In genomic region chr5:123347985-123348384, GRCm38 (mm10) we compare ENCODE assay signal across 15 mouse cellular contexts. TPM values are rescaled to one million over a fixed set of nuclear protein-coding genes. Genes with fewer than 3 reads are reported as not detected.
DNase-seq lines count a peak whose midpoint lies in the region; ATAC-seq and TF ChIP-seq lines count a peak whose summit lies in the region.
"Had no signal": no experiment of that assay in that cellular context is flagged by ENCODE, and none has a peak within 500 bp of the region (broad histone marks: within the 10 kb centered on the region; RNA-seq: fewer than 3 reads in every experiment).

No protein-coding gene starts in this region.

- H3K4me1 ChIP-seq in hindbrain, embryonic 15.5 days (replicated peaks): peaks cover 41% of the 10 kb centered on the region
- peaks cover 23% of the 10 kb centered on the region for H3K4me1 ChIP-seq in hindbrain, embryonic 14.5 days (replicated peaks; ENCODE audit: control insufficient read depth, insufficient read depth, low read length)
- peaks cover 20% of the 10 kb centered on the region for H3K4me1 ChIP-seq in liver, postnatal 0 days (ENCODE audit: insufficient read depth)
- peaks cover 52% of the 10 kb centered on the region for H3K4me1 ChIP-seq in liver, embryonic 12.5 days
- H3K4me1 ChIP-seq in forebrain, embryonic 14.5 days (ENCODE audit: control insufficient read depth, insufficient read depth, low read length): peaks cover 19% of the 10 kb centered on the region
- peaks cover 20% of the 10 kb centered on the region; the same call in 1 of the 2 replicates for H3K4me1 ChIP-seq in kidney, postnatal 0 days (replicated peaks; ENCODE audit: insufficient read depth, low read length)

- H3K4me3 ChIP-seq in hindbrain, embryonic 15.5 days: no peak overlapping the region
- H3K4me3 ChIP-seq in hindbrain, embryonic 14.5 days (replicated peaks; ENCODE audit: low read length): no peak overlapping the region
- H3K4me3 ChIP-seq in liver, postnatal 0 days (ENCODE audit: low read depth, low read length): no peak overlapping the region
- H3K4me3 ChIP-seq in liver, embryonic 12.5 days: no peak overlapping the region
- H3K4me3 ChIP-seq in forebrain, embryonic 14.5 days (ENCODE audit: low read depth, low read length): no peak overlapping the region
- H3K4me3 ChIP-seq in kidney, postnatal 0 days (replicated peaks; ENCODE audit: low read depth, low read length): no peak overlapping the region
- H3K4me3 ChIP-seq: gastrocnemius, adult 2 months; heart, embryonic 12.5 days; limb, embryonic 12.5 days; liver, embryonic 13.5 days; lung, embryonic 15.5 days had no signal

- no peak for TF ChIP-seq CTCF in liver, postnatal 0 days (IDR thresholded peaks at IDR 0.05; ENCODE audit: low read depth)
- TF ChIP-seq CTCF in kidney, postnatal 0 days (IDR thresholded peaks at IDR 0.05; ENCODE audit: low read depth): 0 out of 2 replicates have a peak, but pooled peaks have one; percentile 15

- H3K9ac ChIP-seq in hindbrain, embryonic 15.5 days: no peak overlapping the region
- H3K9ac ChIP-seq in hindbrain, embryonic 14.5 days: no peak overlapping the region
- H3K9ac ChIP-seq in liver, postnatal 0 days (replicated peaks): no peak overlapping the region
- H3K9ac ChIP-seq in liver, embryonic 12.5 days: no peak overlapping the region
- H3K9ac ChIP-seq in forebrain, embryonic 14.5 days (ENCODE audit: low read length): no peak overlapping the region
- no peak overlapping the region for H3K9ac ChIP-seq in kidney, postnatal 0 days (ENCODE audit: low read depth, low read length)
- H3K9ac ChIP-seq: heart, embryonic 12.5 days; limb, embryonic 12.5 days; liver, embryonic 13.5 days; lung, embryonic 15.5 days; midbrain, embryonic 12.5 days had no signal

- H3K9me3 ChIP-seq in hindbrain, embryonic 15.5 days: no peaks in the 10 kb centered on the region
- no peaks in the 10 kb centered on the region for H3K9me3 ChIP-seq in hindbrain, embryonic 14.5 days (ENCODE audit: control insufficient read depth, low read length)
- H3K9me3 ChIP-seq in liver, postnatal 0 days (ENCODE audit: low read length): no peaks in the 10 kb centered on the region
- no peaks in the 10 kb centered on the region for H3K9me3 ChIP-seq in liver, embryonic 12.5 days (replicated peaks)
- no peaks in the 10 kb centered on the region for H3K9me3 ChIP-seq in forebrain, embryonic 14.5 days (replicated peaks; ENCODE audit: control insufficient read depth, low read length)
- H3K9me3 ChIP-seq in kidney, postnatal 0 days (replicated peaks; ENCODE audit: low read length): no peaks in the 10 kb centered on the region
- H3K9me3 ChIP-seq: heart, embryonic 12.5 days; limb, embryonic 12.5 days; liver, embryonic 13.5 days; lung, embryonic 15.5 days; midbrain, embryonic 12.5 days had no signal

- 76% methylated on average over 2 of the region's 2 CpGs for WGBS in hindbrain, embryonic 15.5 days
- WGBS in hindbrain, embryonic 14.5 days: 82% methylated on average over 2 of the region's 2 CpGs
- WGBS in liver, postnatal 0 days (ENCODE audit: insufficient replicate concordance): 83% methylated on average over 2 of the region's 2 CpGs
- 55% methylated on average over 2 of the region's 2 CpGs for WGBS in liver, embryonic 12.5 days (ENCODE audit: insufficient replicate concordance)
- WGBS in forebrain, embryonic 14.5 days: 78% methylated on average over 2 of the region's 2 CpGs
- 66% methylated on average over 2 of the region's 2 CpGs for WGBS in kidney, postnatal 0 days

- TF ChIP-seq EP300 in liver, postnatal 0 days (IDR thresholded peaks at IDR 0.05; ENCODE audit: low read depth): no peak

- DNase-seq in hindbrain, embryonic 14.5 days (ENCODE audit: low spot score): no peak
- no peak for DNase-seq in liver, postnatal 0 days
- no peak for DNase-seq in forebrain, embryonic 14.5 days (ENCODE audit: low spot score)
- no peak for DNase-seq in kidney, postnatal 0 days (ENCODE audit: low spot score)
- DNase-seq in heart, adult 11 months: no peak
- DNase-seq: cerebellum, adult 18-20 months; gastrocnemius, adult 2 months; liver, embryonic 13.5 days had no signal

- ATAC-seq in hindbrain, embryonic 15.5 days (ENCODE audit: low FRiP score, low read depth): no peak
- ATAC-seq in hindbrain, embryonic 14.5 days (ENCODE audit: low FRiP score): no peak
- no peak for ATAC-seq in liver, postnatal 0 days
- no peak for ATAC-seq in liver, embryonic 12.5 days
- ATAC-seq in forebrain, embryonic 14.5 days: no peak
- ATAC-seq in kidney, postnatal 0 days (replicated peaks; ENCODE audit: low FRiP score, low read depth): no peak

- H3K27ac ChIP-seq in hindbrain, embryonic 15.5 days (replicated peaks): no peak overlapping the region
- no peak overlapping the region for H3K27ac ChIP-seq in hindbrain, embryonic 14.5 days
- H3K27ac ChIP-seq in liver, postnatal 0 days (ENCODE audit: low read depth): peak overlapping the region; percentile 11; the same call in 1 of the 2 replicates
- H3K27ac ChIP-seq in liver, embryonic 12.5 days: no peak overlapping the region
- no peak overlapping the region for H3K27ac ChIP-seq in forebrain, embryonic 14.5 days (ENCODE audit: low read depth, low read length)
- H3K27ac ChIP-seq in kidney, postnatal 0 days: peak overlapping the region; percentile 99
- H3K27ac ChIP-seq: gastrocnemius, adult 2 months; limb, embryonic 12.5 days; liver, embryonic 13.5 days; lung, embryonic 15.5 days; macrophage; midbrain, embryonic 12.5 days had no signal

- H3K4me2 ChIP-seq in hindbrain, embryonic 15.5 days: 0 out of 2 replicates have a peak overlapping the region, but pooled peaks have one; percentile 22
- no peak overlapping the region for H3K4me2 ChIP-seq in hindbrain, embryonic 14.5 days (replicated peaks)
- no peak overlapping the region for H3K4me2 ChIP-seq in liver, postnatal 0 days (ENCODE audit: low read depth, low read length)
- H3K4me2 ChIP-seq in liver, embryonic 12.5 days: no peak overlapping the region
- peak overlapping the region; percentile 81; the same call in 1 of the 2 replicates for H3K4me2 ChIP-seq in forebrain, embryonic 14.5 days (ENCODE audit: low read length)
- 0 out of 2 replicates have a peak overlapping the region, but pooled peaks have one; percentile 3 for H3K4me2 ChIP-seq in kidney, postnatal 0 days (ENCODE audit: low read length)
- H3K4me2 ChIP-seq: heart, embryonic 12.5 days; limb, embryonic 12.5 days; liver, embryonic 13.5 days; lung, embryonic 15.5 days had no signal

- H3K36me3 ChIP-seq in hindbrain, embryonic 15.5 days: no peaks in the 10 kb centered on the region
- no peaks in the 10 kb centered on the region for H3K36me3 ChIP-seq in hindbrain, embryonic 14.5 days (replicated peaks; ENCODE audit: control insufficient read depth, insufficient read depth)
- H3K36me3 ChIP-seq in liver, postnatal 0 days (replicated peaks; ENCODE audit: insufficient read depth, low read length): peaks cover 8% of the 10 kb centered on the region
- peaks cover 29% of the 10 kb centered on the region for H3K36me3 ChIP-seq in liver, embryonic 12.5 days
- H3K36me3 ChIP-seq in forebrain, embryonic 14.5 days (ENCODE audit: control insufficient read depth, insufficient read depth, low read length): peaks cover 28% of the 10 kb centered on the region
- 0 out of 2 replicates have a peak, but pooled peaks cover 4% of the 10 kb centered on the region for H3K36me3 ChIP-seq in kidney, postnatal 0 days (ENCODE audit: insufficient read depth, low read length)
- H3K36me3 ChIP-seq: lung, embryonic 15.5 days had no signal

- H3K27me3 ChIP-seq in hindbrain, embryonic 15.5 days: no peaks in the 10 kb centered on the region
- no peaks in the 10 kb centered on the region for H3K27me3 ChIP-seq in hindbrain, embryonic 14.5 days (ENCODE audit: control insufficient read depth, insufficient read depth, low read length)
- H3K27me3 ChIP-seq in liver, postnatal 0 days (ENCODE audit: insufficient read depth, low read length): no peaks in the 10 kb centered on the region
- no peaks in the 10 kb centered on the region for H3K27me3 ChIP-seq in liver, embryonic 12.5 days (replicated peaks)
- H3K27me3 ChIP-seq in forebrain, embryonic 14.5 days (replicated peaks; ENCODE audit: control insufficient read depth, insufficient read depth, low read length): no peaks in the 10 kb centered on the region
- no peaks in the 10 kb centered on the region for H3K27me3 ChIP-seq in kidney, postnatal 0 days (ENCODE audit: insufficient read depth, low read length)
- H3K27me3 ChIP-seq: heart, embryonic 12.5 days; limb, embryonic 12.5 days; liver, embryonic 13.5 days; lung, embryonic 15.5 days; midbrain, embryonic 12.5 days had no signal

RNA-seq across cellular contexts. Expression of gene Bcl7a, which starts 4.4 kb away (rescaled TPM):
- 38.7 and 40.0 TPM in 2 replicates for polyA plus RNA-seq in hindbrain, embryonic 15.5 days (2015; fragmentation: Nextera tagmentation; extraction: Ambion mirVana)
- polyA plus RNA-seq in hindbrain, embryonic 14.5 days (2014; fragmentation: Nextera tagmentation; extraction: Ambion mirVana): 35.6 and 36.5 TPM in 2 replicates
- polyA plus RNA-seq in liver, postnatal 0 days (2015; fragmentation: Nextera tagmentation; extraction: Ambion mirVana): 5.1 and 5.3 TPM in 2 replicates
- polyA plus RNA-seq in liver, embryonic 12.5 days (2016; fragmentation: Nextera tagmentation; extraction: Ambion mirVana): 11.7 and 12.7 TPM in 2 replicates
- polyA plus RNA-seq in forebrain, embryonic 14.5 days (2014; fragmentation: Nextera tagmentation; extraction: Ambion mirVana): 71.6 and 78.2 TPM in 2 replicates
- polyA plus RNA-seq in kidney, postnatal 0 days (2015; fragmentation: Nextera tagmentation; extraction: Ambion mirVana): 27.4 and 29.9 TPM in 2 replicates

RNA-seq across cellular contexts. Expression of gene Mlxip, which starts 46.6 kb away (rescaled TPM):
- 18.3 and 20.6 TPM in 2 replicates for polyA plus RNA-seq in hindbrain, embryonic 15.5 days (2015; fragmentation: Nextera tagmentation; extraction: Ambion mirVana)
- 21.1 and 21.7 TPM in 2 replicates for polyA plus RNA-seq in hindbrain, embryonic 14.5 days (2014; fragmentation: Nextera tagmentation; extraction: Ambion mirVana)
- 3.5 and 4.5 TPM in 2 replicates for polyA plus RNA-seq in liver, postnatal 0 days (2015; fragmentation: Nextera tagmentation; extraction: Ambion mirVana)
- polyA plus RNA-seq in liver, embryonic 12.5 days (2016; fragmentation: Nextera tagmentation; extraction: Ambion mirVana): 6.7 and 7.0 TPM in 2 replicates
- polyA plus RNA-seq in forebrain, embryonic 14.5 days (2014; fragmentation: Nextera tagmentation; extraction: Ambion mirVana): 11.5 and 15.2 TPM in 2 replicates
- 13.8 and 14.9 TPM in 2 replicates for polyA plus RNA-seq in kidney, postnatal 0 days (2015; fragmentation: Nextera tagmentation; extraction: Ambion mirVana)

Comparison
In these comparisons a context has a peak if more than half of its experiments do, and no peak if none do; other contexts are left out.
1. H3K27ac ChIP-seq: peak in liver, postnatal 0 days (single experiment) and kidney, postnatal 0 days (single experiment); none in hindbrain, embryonic 15.5 days (single experiment), hindbrain, embryonic 14.5 days (single experiment), liver, embryonic 12.5 days (single experiment) and forebrain, embryonic 14.5 days (single experiment).
2. H3K4me2 ChIP-seq: peak in hindbrain, embryonic 15.5 days (single experiment), forebrain, embryonic 14.5 days (single experiment) and kidney, postnatal 0 days (single experiment); none in hindbrain, embryonic 14.5 days (single experiment), liver, postnatal 0 days (single experiment) and liver, embryonic 12.5 days (single experiment).